Mouse (Mus musculus): ENCODE data around the gene Sik3. TPM values are rescaled to one million over a fixed set of nuclear protein-coding genes. Genes with fewer than 3 reads are reported as not detected.
"Not testable (repeated sequence)": the region's sequence is repeated elsewhere in the genome, so short reads cannot be mapped to it uniquely, and the experiment has no call there.

Sik3 gene
- polyA plus RNA-seq, 1 experiment from 2014 or later, result 6.4 TPM

GRCm38 (mm10) chr9:46152067-46153015, 139.7 kb downstream of the Sik3 start:
- H3K36me3 ChIP-seq, result 0 out of 2 replicates have a peak, but pooled peaks cover 3% of the 10 kb centered on the region
- H3K4me1 ChIP-seq, result peaks cover 47% of the 10 kb centered on the region
- WGBS, result 67% methylated on average over 8 of the region's 8 CpGs

GRCm38 (mm10) chr9:46154469-46154868, 141.8 kb downstream of the Sik3 start:
- Histone ChIP-seq H3K36me3 (0 out of 2 replicates have a peak, but pooled peaks cover 3% of the 10 kb centered on the region), H3K27ac (no peak overlapping the region), H3K27me3 (ENCODE audit: insufficient read depth, poor library complexity, severe bottlenecking) (no peaks in the 10 kb centered on the region), H3K4me3 (no peak overlapping the region), H3K9me3 (no peaks in the 10 kb centered on the region), H3K4me1 (peaks cover 47% of the 10 kb centered on the region)
- DNase-seq (ENCODE audit: low spot score), result no peak
- 70% methylated on average over 2 of the region's 2 CpGs for WGBS

More at GRCm38 (mm10) chr9:46152067-46153015, 139.7 kb downstream of the Sik3 start:
- H3K4me3 ChIP-seq, result no peak overlapping the region
- no peaks in the 10 kb centered on the region for H3K9me3 ChIP-seq
- H3K27me3 ChIP-seq (ENCODE audit: insufficient read depth, poor library complexity, severe bottlenecking), result no peaks in the 10 kb centered on the region
- DNase-seq (ENCODE audit: low spot score), result no peak
- no peak overlapping the region for H3K27ac ChIP-seq

DNA sequence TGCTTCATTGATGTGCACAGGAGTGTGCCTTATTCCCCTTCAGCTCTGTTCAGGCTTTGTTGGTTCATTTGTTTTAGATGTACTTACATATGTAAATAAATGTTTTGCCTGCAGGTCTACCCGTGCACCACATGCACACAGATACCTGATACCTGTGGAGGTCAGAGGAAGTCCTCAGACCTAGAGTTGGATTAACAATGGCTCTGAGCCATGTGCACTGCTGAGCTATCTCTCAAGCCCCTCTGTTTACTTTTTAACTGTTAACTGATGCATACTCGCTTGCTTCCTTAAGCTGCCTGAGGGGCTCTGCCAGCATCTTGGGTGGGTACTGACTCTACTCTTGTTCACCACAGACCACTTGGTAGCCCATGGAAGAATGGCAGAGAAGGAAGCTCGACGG, 142.4 kb downstream of the Sik3 start:
- no peak overlapping the region for H3K4me3 ChIP-seq
- no peaks in the 10 kb centered on the region for H3K27me3 ChIP-seq (ENCODE audit: insufficient read depth, poor library complexity, severe bottlenecking)
- 73% methylated on average over 4 of the region's 4 CpGs for WGBS
- no peak for DNase-seq (ENCODE audit: low spot score)
- peaks cover 43% of the 10 kb centered on the region for H3K4me1 ChIP-seq
- 0 out of 2 replicates have a peak, but pooled peaks cover 3% of the 10 kb centered on the region for H3K36me3 ChIP-seq
- no peak overlapping the region for H3K27ac ChIP-seq
- H3K9me3 ChIP-seq, result no peaks in the 10 kb centered on the region

GRCm38 (mm10) chr9:46155818-46156217, 143.2 kb downstream of the Sik3 start:
- WGBS, result 95% methylated on average over 8 of the region's 8 CpGs
- not testable (repeated sequence) for H3K4me3 ChIP-seq; H3K36me3 ChIP-seq; H3K9me3 ChIP-seq; H3K27me3 ChIP-seq (ENCODE audit: insufficient read depth, poor library complexity, severe bottlenecking); H3K27ac ChIP-seq; DNase-seq (ENCODE audit: low spot score)
- peaks cover 35% of the 10 kb centered on the region for H3K4me1 ChIP-seq

- no peak for DNase-seq (ENCODE audit: low spot score)
- Histone ChIP-seq H3K9me3 (no peaks in the 10 kb centered on the region), H3K4me1 (peaks cover 26% of the 10 kb centered on the region), H3K27me3 (ENCODE audit: insufficient read depth, poor library complexity, severe bottlenecking) (no peaks in the 10 kb centered on the region), H3K27ac (peak overlapping the region; percentile 23; the same call in 1 of the 2 replicates), H3K36me3 (0 out of 2 replicates have a peak, but pooled peaks cover 8% of the 10 kb centered on the region), H3K4me3 (no peak overlapping the region)
- 62% methylated on average over 4 of the region's 4 CpGs for WGBS
Observed at GRCm38 (mm10) chr9:46156711-46157110, 144.1 kb downstream of the Sik3 start.

GRCm38 (mm10) chr9:46158273-46158813, 145.7 kb downstream of the Sik3 start:
- Histone ChIP-seq H3K27ac (no peak overlapping the region), H3K27me3 (ENCODE audit: insufficient read depth, poor library complexity, severe bottlenecking) (no peaks in the 10 kb centered on the region), H3K36me3 (0 out of 2 replicates have a peak, but pooled peaks cover 8% of the 10 kb centered on the region), H3K9me3 (no peaks in the 10 kb centered on the region), H3K4me3 (no peak overlapping the region), H3K4me1 (peaks cover 12% of the 10 kb centered on the region)
- 91% methylated on average over 4 of the region's 4 CpGs for WGBS
- DNase-seq (ENCODE audit: low spot score), result no peak

- H3K4me3 ChIP-seq, result no peak overlapping the region
- H3K27ac ChIP-seq, result peak overlapping the region; percentile 52; the same call in 1 of the 2 replicates
- no peaks in the 10 kb centered on the region for H3K9me3 ChIP-seq
- H3K4me1 ChIP-seq, result 0 out of 2 replicates have a peak, but pooled peaks cover 5% of the 10 kb centered on the region
- H3K36me3 ChIP-seq, result 0 out of 2 replicates have a peak, but pooled peaks cover 6% of the 10 kb centered on the region
- no peak for DNase-seq (ENCODE audit: low spot score)
- 71% methylated on average over 8 of the region's 8 CpGs for WGBS
- H3K27me3 ChIP-seq (ENCODE audit: insufficient read depth, poor library complexity, severe bottlenecking), result no peaks in the 10 kb centered on the region
Observed at GRCm38 (mm10) chr9:46163430-46163829, 150.8 kb downstream of the Sik3 start.

DNA sequence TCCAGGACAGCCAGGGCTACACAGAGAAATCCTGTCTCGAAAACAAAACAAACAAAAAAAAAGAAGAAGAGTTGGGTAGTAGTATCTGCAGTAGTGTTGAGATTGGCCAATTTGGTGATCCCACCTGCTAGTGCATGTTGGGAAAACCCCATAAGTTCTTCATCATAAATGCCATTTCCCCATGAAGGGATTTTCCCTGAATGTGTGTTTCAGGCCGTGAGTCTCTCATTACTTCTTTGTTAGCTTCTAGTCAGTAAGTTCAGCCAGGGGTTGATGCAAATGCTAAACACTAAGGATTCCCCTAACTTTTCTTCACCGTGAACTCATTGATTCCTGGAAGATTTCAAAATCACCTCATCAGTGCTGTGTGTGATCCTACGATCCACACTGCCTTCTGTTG, 156.2 kb downstream of the Sik3 start:
- DNase-seq (ENCODE audit: low spot score), result no peak
- peaks cover 5% of the 10 kb centered on the region; the same call in 1 of the 2 replicates for H3K4me1 ChIP-seq
- no peaks in the 10 kb centered on the region for H3K9me3 ChIP-seq
- 86% methylated on average over 4 of the region's 4 CpGs for WGBS
- H3K27ac ChIP-seq, result no peak overlapping the region
- H3K4me3 ChIP-seq, result no peak overlapping the region
- H3K27me3 ChIP-seq (ENCODE audit: insufficient read depth, poor library complexity, severe bottlenecking), result no peaks in the 10 kb centered on the region
- H3K36me3 ChIP-seq, result no peaks in the 10 kb centered on the region

GRCm38 (mm10) chr9:46172251-46172650, 159.6 kb downstream of the Sik3 start:
- Histone ChIP-seq H3K4me1 (peaks cover 30% of the 10 kb centered on the region), H3K27me3 (ENCODE audit: insufficient read depth, poor library complexity, severe bottlenecking) (no peaks in the 10 kb centered on the region), H3K27ac (no peak overlapping the region), H3K36me3 (no peaks in the 10 kb centered on the region), H3K4me3 (no peak overlapping the region), H3K9me3 (no peaks in the 10 kb centered on the region)
- 78% methylated on average over 2 of the region's 2 CpGs for WGBS
- no peak for DNase-seq (ENCODE audit: low spot score)

- H3K36me3 ChIP-seq, result peaks cover 3% of the 10 kb centered on the region
- H3K9me3 ChIP-seq, result no peaks in the 10 kb centered on the region
- 44% methylated on average over 2 of the region's 2 CpGs for WGBS
- H3K4me1 ChIP-seq, result peaks cover 30% of the 10 kb centered on the region
- H3K4me3 ChIP-seq, result no peak overlapping the region
- DNase-seq (ENCODE audit: low spot score), result no peak
- no peak overlapping the region for H3K27ac ChIP-seq
- H3K27me3 ChIP-seq (ENCODE audit: insufficient read depth, poor library complexity, severe bottlenecking), result no peaks in the 10 kb centered on the region
Observed at GRCm38 (mm10) chr9:46172953-46173352, 160.3 kb downstream of the Sik3 start.

- DNase-seq (ENCODE audit: low spot score), result no peak
- Histone ChIP-seq H3K27ac (no peak overlapping the region), H3K4me1 (peaks cover 30% of the 10 kb centered on the region), H3K9me3 (no peaks in the 10 kb centered on the region), H3K27me3 (ENCODE audit: insufficient read depth, poor library complexity, severe bottlenecking) (no peaks in the 10 kb centered on the region), H3K36me3 (peaks cover 11% of the 10 kb centered on the region), H3K4me3 (no peak overlapping the region)
- 89% methylated on average over 6 of the region's 6 CpGs for WGBS
Observed at GRCm38 (mm10) chr9:46173919-46174318, 161.3 kb downstream of the Sik3 start.

- peaks cover 30% of the 10 kb centered on the region for H3K4me1 ChIP-seq
- no peaks in the 10 kb centered on the region for H3K9me3 ChIP-seq
- 69% methylated on average over 5 of the region's 5 CpGs for whole genome bisulfite sequencing
- no peak overlapping the region for H3K4me3 ChIP-seq
- H3K36me3 ChIP-seq, result peaks cover 13% of the 10 kb centered on the region
- no peak for DNase-seq (ENCODE audit: low spot score)
- peak overlapping the region; percentile 49; the same call in 1 of the 2 replicates for H3K27ac ChIP-seq
- no peaks in the 10 kb centered on the region for H3K27me3 ChIP-seq (ENCODE audit: insufficient read depth, poor library complexity, severe bottlenecking)
Observed at GRCm38 (mm10) chr9:46174770-46175294, 162.2 kb downstream of the Sik3 start.

- H3K27ac ChIP-seq, result peak overlapping the region; percentile 49; the same call in 1 of the 2 replicates
Observed at GRCm38 (mm10) chr9:46175300-46175699, 162.7 kb downstream of the Sik3 start.

More at GRCm38 (mm10) chr9:46175300-46175699, 162.7 kb downstream of the Sik3 start:
- Histone ChIP-seq H3K4me3 (no peak overlapping the region), H3K36me3 (peaks cover 13% of the 10 kb centered on the region), H3K4me1 (peaks cover 30% of the 10 kb centered on the region), H3K9me3 (no peaks in the 10 kb centered on the region), H3K27me3 (ENCODE audit: insufficient read depth, poor library complexity, severe bottlenecking) (no peaks in the 10 kb centered on the region)
- no peak for DNase-seq (ENCODE audit: low spot score)
- 41% methylated on average over 1 of the region's 1 CpGs for WGBS
